Mouse (Mus musculus): ENCODE data around the gene Phldb2.

Gene Phldb2

GRCm38 (mm10) chr16:45890471-45891200 is 62.8 kb downstream of the Phldb2 start:
- DNase-seq = no peak

- no peak for DNase-seq
Observed at GRCm38 (mm10) chr16:45889636-45890035, 63.8 kb downstream of the Phldb2 start.

- DNase-seq = no peak
Observed at GRCm38 (mm10) chr16:45886599-45886998, 66.8 kb downstream of the Phldb2 start.

GRCm38 (mm10) chr16:45884194-45884593 is 69.2 kb downstream of the Phldb2 start:
- DNase-seq = no peak

GRCm38 (mm10) chr16:45881177-45881832 is 72.1 kb downstream of the Phldb2 start:
- no peak for DNase-seq

GRCm38 (mm10) chr16:45880101-45880751 is 73.2 kb downstream of the Phldb2 start:
- no peak for DNase-seq

- DNase-seq = no peak
Observed at GRCm38 (mm10) chr16:45877739-45878138, 75.7 kb downstream of the Phldb2 start.

- DNase-seq = peak; percentile 21
Observed at GRCm38 (mm10) chr16:45877171-45877570, 76.2 kb downstream of the Phldb2 start.

- DNase-seq = no peak
Observed at GRCm38 (mm10) chr16:45873397-45873796, 80.0 kb downstream of the Phldb2 start.

- no peak for DNase-seq
Observed at GRCm38 (mm10) chr16:45871286-45871976, 82.0 kb downstream of the Phldb2 start.

GRCm38 (mm10) chr16:45870651-45871050 is 82.7 kb downstream of the Phldb2 start:
- no peak for DNase-seq

GRCm38 (mm10) chr16:45869044-45869443 is 84.4 kb downstream of the Phldb2 start:
- no peak for DNase-seq

GRCm38 (mm10) chr16:45857277-45857863 is 96.0 kb downstream of the Phldb2 start:
- no peak for DNase-seq

GRCm38 (mm10) chr16:45854499-45854898 is 98.9 kb downstream of the Phldb2 start:
- no peak for DNase-seq

GRCm38 (mm10) chr16:45849045-45849444 is 104.4 kb downstream of the Phldb2 start:
- no peak for DNase-seq

GRCm38 (mm10) chr16:45844875-45845274 is 108.5 kb downstream of the Phldb2 start:
- DNase-seq = no peak

- DNase-seq = peak; percentile 38
Observed at GRCm38 (mm10) chr16:45844049-45844780, 109.2 kb downstream of the Phldb2 start.

- DNase-seq = no peak
Observed at GRCm38 (mm10) chr16:45843351-45843891, 110.0 kb downstream of the Phldb2 start.

- DNase-seq = no peak
Observed at GRCm38 (mm10) chr16:45842440-45842839, 111.0 kb downstream of the Phldb2 start.

- DNase-seq = no peak
Observed at GRCm38 (mm10) chr16:45841806-45842205, 111.6 kb downstream of the Phldb2 start.

- no peak for DNase-seq
Observed at GRCm38 (mm10) chr16:45841016-45841415, 112.4 kb downstream of the Phldb2 start.

All from layer of hippocampus, adult 9-11 months (tissue).